Mouse (Mus musculus): ENCODE results near the gene Gm10142. TPM values are rescaled to one million over a fixed set of nuclear protein-coding genes. Genes with fewer than 3 reads are reported as not detected.
A peak's percentile ranks its signal among the peaks of the same experiment; 100 is the strongest.
"Not testable (repeated sequence)": the region's sequence is repeated elsewhere in the genome, so short reads cannot be mapped to it uniquely, and the experiment has no call there.

Gm10142 gene
- not detected for polyA plus RNA-seq (2017; shearing (Covaris generic))

GRCm38 (mm10) chr10:77715507-77715906 is at the start of gene Gm10142:
TSS of gene Gm10142 (plus strand) at chr10:77715807.
- ATAC-seq: no peak

- ATAC-seq: no peak
Observed at GRCm38 (mm10) chr10:77666342-77666741, 49.3 kb upstream of the Gm10142 start.

GRCm38 (mm10) chr10:77667402-77667801 is 48.2 kb upstream of the Gm10142 start:
- ATAC-seq: no peak

GRCm38 (mm10) chr10:77670710-77671109 is 44.9 kb upstream of the Gm10142 start:
- no peak for ATAC-seq

GRCm38 (mm10) chr10:77671519-77671918 is 44.1 kb upstream of the Gm10142 start:
- no peak for ATAC-seq

- ATAC-seq: no peak
Observed at GRCm38 (mm10) chr10:77673765-77674164, 41.8 kb upstream of the Gm10142 start.

- peak; percentile 57 for ATAC-seq
Observed at GRCm38 (mm10) chr10:77677562-77677961, 38.0 kb upstream of the Gm10142 start.

- no peak for ATAC-seq
Observed at GRCm38 (mm10) chr10:77682994-77683393, 32.6 kb upstream of the Gm10142 start.

- ATAC-seq: no peak
Observed at GRCm38 (mm10) chr10:77684181-77684580, 31.4 kb upstream of the Gm10142 start.

GRCm38 (mm10) chr10:77685895-77686664 is 29.5 kb upstream of the Gm10142 start, which contains the start of gene Tspear:
TSS of gene Tspear (plus strand) at chr10:77686569.
- ATAC-seq: no peak

- no peak for ATAC-seq
Observed at GRCm38 (mm10) chr10:77687021-77687420, 28.6 kb upstream of the Gm10142 start.

- ATAC-seq: not testable (repeated sequence)
Observed at GRCm38 (mm10) chr10:77690356-77690807, 25.2 kb upstream of the Gm10142 start, which contains the start of gene Gm19402. TSS of gene Gm19402 (minus strand) at chr10:77690757.

- no peak for ATAC-seq
Observed at GRCm38 (mm10) chr10:77697133-77697532, 18.5 kb upstream of the Gm10142 start, which contains the start of gene Gm9508. TSS of gene Gm9508 (minus strand) at chr10:77697233.

GRCm38 (mm10) chr10:77706326-77706725 is 9.3 kb upstream of the Gm10142 start, which contains the start of gene Gm10272:
TSS of gene Gm10272 (plus strand) at chr10:77706626.
- ATAC-seq: no peak

- no peak for ATAC-seq
Observed at GRCm38 (mm10) chr10:77709831-77710230, 5.8 kb upstream of the Gm10142 start.

- ATAC-seq: not testable (repeated sequence)
Observed at GRCm38 (mm10) chr10:77711157-77711556, 4.5 kb upstream of the Gm10142 start, which contains the start of gene Gm10024. TSS of gene Gm10024 (plus strand) at chr10:77711457.

GRCm38 (mm10) chr10:77713734-77714133 is 1.9 kb upstream of the Gm10142 start:
- no peak for ATAC-seq

- not testable (repeated sequence) for ATAC-seq
Observed at GRCm38 (mm10) chr10:77720299-77720698, 4.7 kb downstream of the Gm10142 start, which contains the start of gene Krtap12-1. TSS of gene Krtap12-1 (plus strand) at chr10:77720599.

GRCm38 (mm10) chr10:77724855-77725254 is 9.2 kb downstream of the Gm10142 start:
- ATAC-seq: no peak

- ATAC-seq: no peak
Observed at GRCm38 (mm10) chr10:77726186-77726585, 10.6 kb downstream of the Gm10142 start, which contains the start of gene Gm10100. TSS of gene Gm10100 (plus strand) at chr10:77726486.

- no peak for ATAC-seq
Observed at GRCm38 (mm10) chr10:77728280-77728679, 12.7 kb downstream of the Gm10142 start.

GRCm38 (mm10) chr10:77729241-77729640 is 13.6 kb downstream of the Gm10142 start:
- no peak for ATAC-seq

GRCm38 (mm10) chr10:77735928-77736327 is 20.3 kb downstream of the Gm10142 start:
- ATAC-seq: no peak

GRCm38 (mm10) chr10:77738929-77739328 is 23.3 kb downstream of the Gm10142 start:
- ATAC-seq: no peak

Measured in CD4-positive, CD25-positive, alpha-beta regulatory T cell, adult 4 months (primary cell).